Mouse (Mus musculus): ENCODE results near the gene Prrc2b.
A peak's percentile ranks its signal among the peaks of the same experiment; 100 is the strongest.

Gene Prrc2b

GRCm38 (mm10) chr2:32189060-32189681, 38.3 kb downstream of the Prrc2b start:
- no peak for DNase-seq

- DNase-seq: peak; percentile 28
Observed at GRCm38 (mm10) chr2:32190620-32191019, 39.7 kb downstream of the Prrc2b start.

- DNase-seq: peak; percentile 79
Observed at GRCm38 (mm10) chr2:32191872-32192507, 41.1 kb downstream of the Prrc2b start.

- no peak for DNase-seq
Observed at GRCm38 (mm10) chr2:32198977-32199376, 48.1 kb downstream of the Prrc2b start.

- DNase-seq: no peak
Observed at GRCm38 (mm10) chr2:32200033-32200432, 49.2 kb downstream of the Prrc2b start.

- no peak for DNase-seq
Observed at GRCm38 (mm10) chr2:32200712-32201111, 49.8 kb downstream of the Prrc2b start.

- DNase-seq: no peak
Observed at GRCm38 (mm10) chr2:32201527-32201926, 50.6 kb downstream of the Prrc2b start.

- DNase-seq: no peak
Observed at GRCm38 (mm10) chr2:32203853-32204252, 53.0 kb downstream of the Prrc2b start.

- DNase-seq: no peak
Observed at GRCm38 (mm10) chr2:32207682-32208081, 56.8 kb downstream of the Prrc2b start.

GRCm38 (mm10) chr2:32211689-32212088, 60.8 kb downstream of the Prrc2b start:
- DNase-seq: no peak

GRCm38 (mm10) chr2:32213000-32213399, 62.1 kb downstream of the Prrc2b start:
- no peak for DNase-seq

- no peak for DNase-seq
Observed at GRCm38 (mm10) chr2:32215576-32215975, 64.7 kb downstream of the Prrc2b start.

GRCm38 (mm10) chr2:32216506-32216905, 65.6 kb downstream of the Prrc2b start:
- no peak for DNase-seq

- DNase-seq: no peak
Observed at GRCm38 (mm10) chr2:32217656-32218055, 66.8 kb downstream of the Prrc2b start.

- DNase-seq: no peak
Observed at GRCm38 (mm10) chr2:32218113-32218512, 67.2 kb downstream of the Prrc2b start.

- DNase-seq: no peak
Observed at GRCm38 (mm10) chr2:32218541-32219334, 67.9 kb downstream of the Prrc2b start.

- DNase-seq: no peak
Observed at GRCm38 (mm10) chr2:32219501-32219900, 68.6 kb downstream of the Prrc2b start.

GRCm38 (mm10) chr2:32220021-32220420, 69.1 kb downstream of the Prrc2b start:
- DNase-seq: no peak

- no peak for DNase-seq
Observed at GRCm38 (mm10) chr2:32220969-32221368, 70.1 kb downstream of the Prrc2b start.

GRCm38 (mm10) chr2:32221577-32221976, 70.7 kb downstream of the Prrc2b start:
- DNase-seq: no peak

GRCm38 (mm10) chr2:32222057-32222456, 71.2 kb downstream of the Prrc2b start:
- no peak for DNase-seq

- no peak for DNase-seq
Observed at GRCm38 (mm10) chr2:32235433-32235832, 84.6 kb downstream of the Prrc2b start.

GRCm38 (mm10) chr2:32235886-32236759, 85.2 kb downstream of the Prrc2b start, which contains the start of gene Pomt1:
Pomt1 (plus strand) TSS chr2:32236590.
- DNase-seq: peak; percentile 92

Measured in lung, postnatal 36 days (tissue).